Mouse (Mus musculus) midbrain, embryonic 13.5 days (tissue): ENCODE measurements at regions not wholly inside any gene's neighbourhood (a gene's known extent, or its start where the extent isn't known, plus 50 kb on each side); places are given as distances from the start of the nearest gene placed in this dataset.

Experiments
- ATAC-seq: fragments of 200-750 bp; cut with Nextera tagmentation; 2 replicates; pipeline ENCODE4 v1.8.0; 2017; ENCODE audit warnings: mild to moderate bottlenecking, moderate TSS enrichment, moderate library complexity
- H3K27ac ChIP-seq: fragments of 300-500 bp; sonication (generic); 2 replicates; pipeline ENCODE4 v1.5.1; 2015; ENCODE audit warnings: inconsistent platforms, mild to moderate bottlenecking, moderate library complexity
- H3K27me3 ChIP-seq: fragments of 300-500 bp; sonication (generic); 2 replicates; pipeline ENCODE4 v1.6.1; 2015; ENCODE audit warnings: mild to moderate bottlenecking, inconsistent platforms
- H3K36me3 ChIP-seq: fragments of 300-500 bp; sonication (generic); 2 replicates; pipeline ENCODE4 v1.6.1; 2015; ENCODE audit warnings: mild to moderate bottlenecking, inconsistent platforms
- H3K4me1 ChIP-seq: fragments of 300-500 bp; sonication (generic); replicated peaks from 2 replicates; pipeline ENCODE4 v1.6.1; 2015; ENCODE audit warnings: inconsistent platforms
- H3K4me2 ChIP-seq: fragments of 300-500 bp; sonication (generic); replicated peaks from 2 replicates; pipeline ENCODE4 v1.6.1; 2015; ENCODE audit warnings: moderate library complexity, mild to moderate bottlenecking, inconsistent platforms
- H3K4me3 ChIP-seq: fragments of 300-500 bp; sonication (generic); replicated peaks from 2 replicates; pipeline ENCODE4 v1.5.1; 2015; ENCODE audit warnings: mild to moderate bottlenecking, inconsistent platforms
- H3K9ac ChIP-seq: fragments of 300-500 bp; sonication (generic); replicated peaks from 2 replicates; pipeline ENCODE4 v1.6.1; 2015; ENCODE audit warnings: mild to moderate bottlenecking, inconsistent platforms
- H3K9me3 ChIP-seq: fragments of 300-500 bp; sonication (generic); 2 replicates; pipeline ENCODE4 v1.6.1; 2016; ENCODE audit warnings: mild to moderate bottlenecking, inconsistent platforms
- WGBS: fragments of 180-500 bp; shearing (Covaris S2); methylation state at CpG from one replicate; pipeline ENCODE4 v1.1.7; 2015; 5-methylcytosine and 5-hydroxymethylcytosine counted together

DNA sequence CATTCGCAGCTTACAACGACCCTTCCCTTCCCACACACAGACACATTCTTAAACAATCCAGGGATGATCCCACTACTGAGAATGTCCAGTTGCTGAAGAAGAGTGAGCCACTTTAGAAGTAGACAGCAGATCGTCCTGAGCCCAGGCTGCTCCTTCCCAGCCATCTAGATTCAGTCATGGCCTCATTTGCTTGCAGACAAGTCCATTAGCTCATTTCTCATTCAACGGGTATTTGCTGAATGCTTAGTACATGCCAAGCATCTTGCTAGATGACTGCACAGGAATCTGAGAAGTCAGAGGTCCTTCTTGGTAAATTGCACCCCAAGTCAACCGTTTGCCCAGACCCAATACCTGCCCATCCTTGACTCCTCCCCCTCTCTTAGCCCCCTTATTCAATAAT is 57.8 kb downstream of the Ier5 start:
- Histone ChIP-seq H3K9me3 (no peaks in the 10 kb centered on the region), H3K36me3 (no peaks in the 10 kb centered on the region), H3K4me3 (no peak overlapping the region), H3K27me3 (0 out of 2 replicates have a peak, but pooled peaks cover 2% of the 10 kb centered on the region), H3K4me2 (no peak overlapping the region), H3K9ac (no peak overlapping the region), H3K27ac (no peak overlapping the region), H3K4me1 (0 out of 2 replicates have a peak, but pooled peaks cover 4% of the 10 kb centered on the region)
- WGBS: 69% methylated on average over 5 of the region's 5 CpGs
- ATAC-seq: no peak

DNA sequence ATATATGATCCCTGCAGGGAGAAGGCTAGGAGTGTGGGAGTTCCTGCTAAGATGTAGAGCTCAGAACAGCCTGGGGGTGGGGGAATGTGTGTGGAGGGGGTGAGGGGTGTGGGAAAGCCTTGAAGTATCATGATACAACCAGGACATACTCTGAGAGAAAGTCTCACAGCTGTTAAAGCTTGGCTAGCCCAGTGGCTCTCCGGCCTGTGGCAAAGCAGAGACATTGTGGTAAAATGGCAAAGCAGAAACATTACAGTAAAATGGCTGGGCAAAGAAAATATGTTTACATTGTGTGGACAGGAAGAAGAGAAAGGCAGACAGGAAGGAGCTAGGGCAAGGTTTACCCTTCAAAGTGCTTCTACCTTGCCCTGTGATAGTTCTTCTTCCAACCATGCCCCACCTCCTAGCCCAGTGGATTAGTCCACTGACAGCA is 58.5 kb downstream of the Ier5 start:
- Histone ChIP-seq H3K27ac (no peak overlapping the region), H3K9me3 (no peaks in the 10 kb centered on the region), H3K27me3 (0 out of 2 replicates have a peak, but pooled peaks cover 2% of the 10 kb centered on the region), H3K9ac (no peak overlapping the region), H3K4me2 (no peak overlapping the region), H3K4me1 (0 out of 2 replicates have a peak, but pooled peaks cover 4% of the 10 kb centered on the region), H3K36me3 (no peaks in the 10 kb centered on the region), H3K4me3 (no peak overlapping the region)
- 75% methylated on average over 1 of the region's 1 CpGs for WGBS
- no peak for ATAC-seq

DNA sequence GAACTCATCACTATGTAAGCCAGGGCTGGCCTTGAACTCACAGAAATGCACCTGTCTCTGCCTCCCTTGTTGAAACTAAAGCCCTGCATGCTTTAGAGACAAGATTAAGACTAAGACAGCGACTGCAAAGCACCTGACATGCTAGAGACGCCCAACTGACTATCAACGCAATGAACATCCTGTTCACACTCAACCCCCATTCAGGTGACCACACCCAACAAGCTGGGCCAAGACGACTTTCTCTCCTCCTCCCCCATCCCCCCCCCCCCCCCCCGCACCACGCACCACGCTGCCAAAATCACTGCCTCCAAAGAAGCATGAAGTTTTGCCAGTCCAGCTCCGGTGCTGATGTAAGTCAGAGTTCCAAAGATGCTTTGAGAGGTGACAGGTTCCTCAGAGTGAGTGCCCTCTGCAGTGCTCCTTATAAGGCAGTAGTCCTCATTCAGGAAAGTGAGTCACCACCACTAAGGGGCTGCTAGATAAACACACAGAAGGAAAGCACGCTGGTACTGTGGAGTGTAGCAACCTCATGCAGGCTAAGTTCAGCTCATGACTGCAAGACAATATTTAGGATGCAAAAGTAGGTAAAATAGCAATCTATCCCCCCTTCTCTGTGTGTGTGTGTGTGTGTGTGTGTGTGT is 59.2 kb downstream of the Ier5 start:
- H3K4me1 ChIP-seq: 0 out of 2 replicates have a peak, but pooled peaks cover 4% of the 10 kb centered on the region
- H3K9ac ChIP-seq: no peak overlapping the region
- H3K27me3 ChIP-seq: 0 out of 2 replicates have a peak, but pooled peaks cover 2% of the 10 kb centered on the region
- H3K27ac ChIP-seq: no peak overlapping the region
- no peaks in the 10 kb centered on the region for H3K36me3 ChIP-seq
- no peaks in the 10 kb centered on the region for H3K9me3 ChIP-seq
- WGBS: 58% methylated on average over 8 of the region's 9 CpGs
- ATAC-seq: no peak
- H3K4me2 ChIP-seq: no peak overlapping the region
- no peak overlapping the region for H3K4me3 ChIP-seq

DNA sequence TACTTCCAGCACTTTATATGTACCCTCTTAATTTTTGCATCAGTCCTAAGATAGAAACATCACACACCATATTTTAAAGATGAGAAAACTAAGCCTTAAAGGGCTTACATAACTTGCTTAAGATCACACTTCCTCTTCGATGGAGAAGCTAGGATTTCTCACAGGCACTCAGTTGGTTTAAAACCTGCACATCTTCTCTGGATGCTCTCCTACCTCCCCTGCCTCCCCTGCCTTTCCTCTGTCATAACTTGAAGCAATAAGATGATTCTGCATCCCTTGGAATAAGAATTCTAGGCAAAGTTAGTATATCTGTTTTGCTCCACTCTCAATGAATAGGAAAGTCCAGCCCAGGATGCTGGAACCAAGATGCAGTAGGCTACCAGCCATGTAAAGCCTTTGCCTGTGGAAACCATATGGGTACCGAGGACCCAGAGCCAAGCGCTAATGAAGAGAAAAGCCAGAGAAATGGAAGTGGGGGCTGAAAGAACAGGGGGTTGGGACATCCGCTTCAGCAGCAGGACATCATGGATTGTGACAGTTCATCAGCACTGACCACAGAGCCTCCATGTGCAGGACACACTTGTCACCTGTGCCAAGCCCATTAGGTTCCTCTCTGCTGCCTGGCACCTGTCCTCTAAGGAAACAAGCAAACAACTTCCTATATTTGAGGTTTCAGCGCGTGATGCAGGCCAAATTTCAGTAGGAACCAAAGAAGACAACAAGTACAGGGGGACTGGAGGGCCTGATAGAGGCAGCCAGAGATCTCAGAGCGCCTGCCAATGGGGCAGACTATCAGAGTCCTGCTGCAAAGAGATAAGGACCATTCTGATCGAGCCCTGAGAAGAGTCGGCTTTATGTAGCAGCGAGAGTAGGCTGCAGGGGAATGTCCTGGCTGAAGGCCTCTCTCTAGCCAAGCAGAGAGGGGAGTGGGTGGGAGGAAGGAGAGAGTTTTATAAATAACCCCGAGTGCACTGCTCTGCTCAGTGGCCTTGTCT is 60.5 kb downstream of the Ier5 start:
- Histone ChIP-seq H3K4me2 (no peak overlapping the region), H3K27me3 (0 out of 2 replicates have a peak, but pooled peaks cover 2% of the 10 kb centered on the region), H3K27ac (no peak overlapping the region), H3K36me3 (no peaks in the 10 kb centered on the region), H3K4me3 (no peak overlapping the region), H3K9me3 (no peaks in the 10 kb centered on the region), H3K9ac (no peak overlapping the region), H3K4me1 (0 out of 2 replicates have a peak, but pooled peaks cover 4% of the 10 kb centered on the region)
- 71% methylated on average over 11 of the region's 11 CpGs for WGBS
- ATAC-seq: no peak

DNA sequence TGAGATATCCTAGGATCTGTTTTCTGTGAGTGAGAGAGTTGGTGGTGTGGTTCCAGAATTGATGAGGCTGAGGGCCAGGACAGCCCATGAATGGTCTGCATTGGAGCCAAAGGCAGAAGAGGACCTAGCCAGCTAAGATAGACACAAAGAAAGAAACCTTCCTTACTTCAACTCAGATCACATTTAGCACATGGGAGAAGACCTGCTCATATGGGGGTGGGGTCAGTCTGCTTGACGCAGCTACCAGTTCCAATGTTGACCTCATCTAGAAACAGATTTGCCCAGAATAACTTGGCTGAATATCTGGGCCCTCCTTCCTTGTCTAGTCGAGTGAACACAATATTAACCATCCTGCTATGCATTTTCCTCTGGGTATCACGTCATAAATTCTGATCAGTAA is 62.0 kb downstream of the Ier5 start:
- WGBS: 88% methylated on average over 3 of the region's 3 CpGs
- no peak overlapping the region for H3K27ac ChIP-seq
- H3K9me3 ChIP-seq: no peaks in the 10 kb centered on the region
- H3K4me3 ChIP-seq: no peak overlapping the region
- no peak overlapping the region for H3K9ac ChIP-seq
- H3K36me3 ChIP-seq: no peaks in the 10 kb centered on the region
- H3K27me3 ChIP-seq: 0 out of 2 replicates have a peak, but pooled peaks cover 2% of the 10 kb centered on the region
- no peak for ATAC-seq
- H3K4me1 ChIP-seq: 0 out of 2 replicates have a peak, but pooled peaks cover 4% of the 10 kb centered on the region
- no peak overlapping the region for H3K4me2 ChIP-seq

DNA sequence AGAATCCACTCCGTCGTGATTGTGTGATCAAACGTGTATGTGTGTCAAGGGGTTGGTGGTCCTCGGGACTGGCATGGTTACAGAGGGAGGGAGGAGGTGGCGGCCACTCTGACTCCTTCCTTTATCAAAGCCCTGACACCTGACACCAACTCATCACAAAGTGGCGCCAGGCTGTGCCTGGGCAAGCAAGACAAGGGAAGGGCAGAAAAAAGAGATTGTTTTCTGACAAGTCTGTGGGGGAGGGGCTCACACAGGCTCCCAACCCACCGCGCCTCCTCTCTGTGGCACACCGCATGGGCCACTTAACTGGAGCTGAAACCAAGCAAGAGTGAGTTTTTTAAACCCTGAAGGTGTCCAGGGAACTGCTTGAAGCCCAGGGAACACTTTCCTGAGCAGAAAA is 68.5 kb downstream of the Ier5 start:
- no peak overlapping the region for H3K4me3 ChIP-seq
- H3K4me2 ChIP-seq: no peak overlapping the region
- peaks cover 18% of the 10 kb centered on the region for H3K4me1 ChIP-seq
- no peak overlapping the region for H3K27ac ChIP-seq
- H3K9me3 ChIP-seq: no peaks in the 10 kb centered on the region
- WGBS: 9% methylated on average over 9 of the region's 9 CpGs
- 0 out of 2 replicates have a peak, but pooled peaks cover 2% of the 10 kb centered on the region for H3K27me3 ChIP-seq
- H3K9ac ChIP-seq: no peak overlapping the region
- no peaks in the 10 kb centered on the region for H3K36me3 ChIP-seq
- ATAC-seq: no peak

DNA sequence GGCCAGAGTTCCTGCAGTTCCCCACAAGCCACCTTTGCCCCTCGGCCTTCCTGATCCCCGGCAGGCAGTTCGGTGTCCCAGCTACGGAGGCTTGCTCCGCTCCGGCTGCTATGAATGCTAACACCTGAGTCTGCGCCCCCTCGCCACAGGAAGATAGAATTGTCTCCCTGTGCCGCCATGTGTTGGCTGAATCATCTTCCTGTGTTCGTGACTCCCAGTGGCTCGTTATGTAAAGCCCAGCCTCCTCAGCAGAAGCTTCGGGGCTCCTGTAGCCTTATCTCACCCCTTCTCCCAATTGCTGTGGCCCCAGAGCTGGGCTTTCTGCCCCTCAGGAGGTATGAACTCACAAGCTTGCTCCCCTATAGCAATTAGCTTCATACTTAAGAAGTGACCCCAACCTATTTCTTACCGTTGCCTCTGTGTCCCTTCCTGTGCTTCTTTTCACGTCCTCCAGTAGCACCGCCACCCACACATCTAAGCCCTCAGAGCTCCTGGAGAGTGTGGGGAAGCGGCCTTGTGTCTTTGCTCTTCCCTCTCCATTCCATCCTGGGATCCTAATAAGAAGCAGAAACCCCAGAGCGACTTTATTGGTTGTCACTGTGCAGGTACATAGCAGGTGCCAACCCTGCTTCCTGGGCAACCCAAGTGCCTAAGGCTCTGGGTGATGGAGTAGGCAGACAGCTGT is 70.1 kb downstream of the Ier5 start:
- H3K9ac ChIP-seq: no peak overlapping the region
- no peak for ATAC-seq
- WGBS: 66% methylated on average over 17 of the region's 17 CpGs
- no peaks in the 10 kb centered on the region for H3K9me3 ChIP-seq
- no peaks in the 10 kb centered on the region for H3K36me3 ChIP-seq
- H3K4me3 ChIP-seq: no peak overlapping the region
- H3K27ac ChIP-seq: no peak overlapping the region
- peaks cover 22% of the 10 kb centered on the region for H3K4me1 ChIP-seq
- no peak overlapping the region for H3K4me2 ChIP-seq
- H3K27me3 ChIP-seq: 0 out of 2 replicates have a peak, but pooled peaks cover 2% of the 10 kb centered on the region

DNA sequence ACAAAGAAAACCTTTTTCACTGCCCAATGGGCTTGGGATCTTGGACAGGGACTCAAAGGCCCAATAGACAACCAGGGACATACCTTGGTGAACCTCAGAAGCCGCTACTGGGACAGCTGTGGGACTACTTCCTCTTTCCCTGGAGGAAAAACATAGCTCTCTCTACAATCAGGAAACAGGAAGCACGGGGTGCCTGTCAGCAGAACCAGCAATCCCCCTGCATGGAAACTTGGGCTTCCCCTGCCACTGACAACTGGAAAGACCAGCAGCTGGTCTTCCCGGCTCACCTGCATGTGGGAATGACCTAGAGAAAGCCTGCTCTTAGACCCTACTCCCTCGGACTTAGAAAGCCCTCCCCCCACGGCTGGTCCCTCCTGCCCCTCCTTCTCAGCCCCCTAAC is 70.7 kb downstream of the Ier5 start:
- Histone ChIP-seq H3K4me3 (no peak overlapping the region), H3K9ac (no peak overlapping the region), H3K27ac (no peak overlapping the region), H3K27me3 (0 out of 2 replicates have a peak, but pooled peaks cover 2% of the 10 kb centered on the region), H3K4me2 (no peak overlapping the region), H3K4me1 (peaks cover 22% of the 10 kb centered on the region), H3K36me3 (no peaks in the 10 kb centered on the region), H3K9me3 (no peaks in the 10 kb centered on the region)
- WGBS: 59% methylated on average over 5 of the region's 5 CpGs
- ATAC-seq: no peak

DNA sequence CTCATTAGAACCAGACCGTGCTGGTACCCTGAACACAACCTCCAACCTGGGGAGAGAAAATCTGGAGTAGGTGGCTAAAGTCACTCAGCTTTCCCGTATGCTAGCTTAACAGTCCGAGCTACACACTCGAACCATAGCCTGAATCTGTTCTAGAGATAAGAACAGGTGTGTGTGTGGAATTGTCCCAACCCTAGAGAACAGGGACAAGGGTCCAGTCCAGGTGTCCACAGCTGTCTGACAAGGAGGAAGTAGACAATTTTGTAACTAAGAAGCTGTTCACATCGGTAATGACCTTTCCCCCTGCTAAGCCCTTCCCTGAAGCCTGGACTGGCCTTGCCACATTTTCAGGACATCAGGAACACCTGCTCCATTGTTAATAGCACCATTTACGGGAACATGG is 71.3 kb downstream of the Ier5 start:
- Histone ChIP-seq H3K4me2 (no peak overlapping the region), H3K9me3 (no peaks in the 10 kb centered on the region), H3K27me3 (0 out of 2 replicates have a peak, but pooled peaks cover 2% of the 10 kb centered on the region), H3K27ac (no peak overlapping the region), H3K9ac (no peak overlapping the region), H3K4me3 (no peak overlapping the region), H3K36me3 (no peaks in the 10 kb centered on the region), H3K4me1 (peaks cover 25% of the 10 kb centered on the region)
- no peak for ATAC-seq
- 78% methylated on average over 6 of the region's 6 CpGs for WGBS

DNA sequence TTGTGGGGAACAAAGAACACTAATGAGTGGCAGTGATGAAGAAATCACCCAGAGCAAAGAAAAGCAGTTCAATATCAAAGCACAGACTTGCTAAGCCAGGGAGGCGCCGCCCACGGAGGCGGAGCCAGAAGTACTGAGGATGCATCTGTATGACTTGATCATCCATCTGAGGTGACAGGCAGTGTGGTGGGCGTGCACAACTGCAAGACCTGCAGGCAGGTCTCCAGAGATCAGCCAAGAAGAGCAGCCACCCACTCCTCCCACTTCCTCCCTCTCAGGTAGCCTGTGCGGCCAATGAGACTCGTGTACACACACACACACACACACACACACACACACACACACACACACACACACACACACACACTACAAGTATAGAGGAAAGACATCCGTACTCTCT is 71.9 kb downstream of the Ier5 start:
- H3K36me3 ChIP-seq: no peaks in the 10 kb centered on the region
- peaks cover 25% of the 10 kb centered on the region for H3K4me1 ChIP-seq
- H3K4me2 ChIP-seq: no peak overlapping the region
- ATAC-seq: no peak
- 57% methylated on average over 8 of the region's 8 CpGs for WGBS
- H3K27me3 ChIP-seq: 0 out of 2 replicates have a peak, but pooled peaks cover 2% of the 10 kb centered on the region
- H3K9ac ChIP-seq: no peak overlapping the region
- H3K27ac ChIP-seq: no peak overlapping the region
- no peaks in the 10 kb centered on the region for H3K9me3 ChIP-seq
- H3K4me3 ChIP-seq: no peak overlapping the region

DNA sequence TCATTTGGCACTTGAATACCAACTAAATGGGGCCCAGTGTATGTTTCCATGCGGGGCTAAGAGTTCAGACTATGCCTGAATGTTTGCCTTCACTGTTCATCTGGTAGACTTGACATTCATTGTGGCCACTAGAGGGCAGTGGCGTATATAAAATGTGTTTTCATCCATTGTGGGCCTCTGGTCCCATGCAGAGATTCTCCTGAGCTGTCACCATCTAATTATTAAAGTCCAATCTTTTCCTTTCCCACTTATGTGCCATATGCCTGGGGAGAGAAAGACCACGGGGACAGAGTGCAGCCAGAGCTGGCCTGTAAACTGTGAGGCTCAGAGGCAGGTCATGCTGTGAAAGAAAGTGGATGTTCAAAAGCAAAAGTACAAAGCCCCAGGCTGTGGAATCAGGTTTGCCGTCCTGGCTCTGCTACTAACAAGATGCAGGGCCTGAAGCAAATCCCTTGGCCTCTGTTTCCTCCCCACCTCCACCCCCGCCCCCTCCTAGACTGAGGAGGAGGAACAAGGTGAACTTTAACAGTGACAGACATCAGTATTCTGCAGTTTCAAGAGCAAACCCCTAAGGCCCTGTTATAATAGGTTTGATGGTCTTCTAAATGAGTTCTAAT is 73.5 kb downstream of the Ier5 start:
- H3K9ac ChIP-seq: no peak overlapping the region
- 10% methylated on average over 5 of the region's 5 CpGs for WGBS
- no peaks in the 10 kb centered on the region for H3K36me3 ChIP-seq
- H3K4me3 ChIP-seq: no peak overlapping the region
- H3K27me3 ChIP-seq: 0 out of 2 replicates have a peak, but pooled peaks cover 2% of the 10 kb centered on the region
- H3K9me3 ChIP-seq: no peaks in the 10 kb centered on the region
- no peak overlapping the region for H3K4me2 ChIP-seq
- H3K27ac ChIP-seq: 0 out of 2 replicates have a peak overlapping the region, but pooled peaks have one; percentile 8
- peaks cover 21% of the 10 kb centered on the region for H3K4me1 ChIP-seq
- ATAC-seq: peak; percentile 87
